Mouse (Mus musculus) lung, postnatal 36 days (tissue): ENCODE data around the gene Sdhc.
"Not testable (repeated sequence)": the region's sequence is repeated elsewhere in the genome, so short reads cannot be mapped to it uniquely, and the experiment has no call there.

ENCODE experiments used
- DNase-seq: peaks from one replicate; pipeline ENCODE4 v3.0.0; 2022; ENCODE audit warnings: mixed read lengths

Sdhc gene

GRCm38 (mm10) chr1:171111781-171112575, 38.4 kb downstream of the Sdhc start:
- DNase-seq, result peak; percentile 69

GRCm38 (mm10) chr1:171111020-171111780, 39.2 kb downstream of the Sdhc start:
- DNase-seq, result peak; percentile 97

GRCm38 (mm10) chr1:171110659-171111019, 39.8 kb downstream of the Sdhc start:
- no peak for DNase-seq

- no peak for DNase-seq
Measured at GRCm38 (mm10) chr1:171109620-171110019, 40.8 kb downstream of the Sdhc start.

GRCm38 (mm10) chr1:171105226-171105625, 45.2 kb downstream of the Sdhc start:
- DNase-seq, result no peak

GRCm38 (mm10) chr1:171103179-171103840, 47.1 kb downstream of the Sdhc start:
- no peak for DNase-seq

GRCm38 (mm10) chr1:171102547-171103177, 47.7 kb downstream of the Sdhc start:
- DNase-seq, result peak; percentile 90

GRCm38 (mm10) chr1:171101733-171102546, 48.5 kb downstream of the Sdhc start:
- DNase-seq, result peak; percentile 90

- DNase-seq, result no peak
Measured at GRCm38 (mm10) chr1:171101033-171101432, 49.4 kb downstream of the Sdhc start.

- no peak for DNase-seq
Measured at GRCm38 (mm10) chr1:171097612-171098011, 52.8 kb downstream of the Sdhc start.

- DNase-seq, result no peak
Measured at GRCm38 (mm10) chr1:171097136-171097535, 53.3 kb downstream of the Sdhc start.

- DNase-seq, result peak; percentile 53
Measured at GRCm38 (mm10) chr1:171096110-171096964, 54.1 kb downstream of the Sdhc start.

- DNase-seq, result no peak
Measured at GRCm38 (mm10) chr1:171094424-171094823, 56.0 kb downstream of the Sdhc start.

- DNase-seq, result no peak
Measured at GRCm38 (mm10) chr1:171090761-171091160, 59.6 kb downstream of the Sdhc start.

- DNase-seq, result no peak
Measured at GRCm38 (mm10) chr1:171089891-171090290, 60.5 kb downstream of the Sdhc start.

GRCm38 (mm10) chr1:171088237-171088869, 62.0 kb downstream of the Sdhc start:
- not testable (repeated sequence) for DNase-seq

- DNase-seq, result no peak
Measured at GRCm38 (mm10) chr1:171085718-171086117, 64.7 kb downstream of the Sdhc start.

GRCm38 (mm10) chr1:171081512-171082231, 68.7 kb downstream of the Sdhc start:
- not testable (repeated sequence) for DNase-seq

- DNase-seq, result not testable (repeated sequence)
Measured at GRCm38 (mm10) chr1:171079825-171080224, 70.6 kb downstream of the Sdhc start.

GRCm38 (mm10) chr1:171079345-171079744, 71.1 kb downstream of the Sdhc start:
- DNase-seq, result not testable (repeated sequence)
